Mouse (Mus musculus) right cerebral cortex, postnatal 4 days (tissue): Measurements from ENCODE around the gene 2810408A11Rik.
A peak's percentile ranks its signal among the peaks of the same experiment; 100 is the strongest.

ENCODE experiments used
- DNase-seq: peaks from one replicate; pipeline ENCODE4 v3.0.0-alpha.2; 2022

The 2810408A11Rik gene

DNA sequence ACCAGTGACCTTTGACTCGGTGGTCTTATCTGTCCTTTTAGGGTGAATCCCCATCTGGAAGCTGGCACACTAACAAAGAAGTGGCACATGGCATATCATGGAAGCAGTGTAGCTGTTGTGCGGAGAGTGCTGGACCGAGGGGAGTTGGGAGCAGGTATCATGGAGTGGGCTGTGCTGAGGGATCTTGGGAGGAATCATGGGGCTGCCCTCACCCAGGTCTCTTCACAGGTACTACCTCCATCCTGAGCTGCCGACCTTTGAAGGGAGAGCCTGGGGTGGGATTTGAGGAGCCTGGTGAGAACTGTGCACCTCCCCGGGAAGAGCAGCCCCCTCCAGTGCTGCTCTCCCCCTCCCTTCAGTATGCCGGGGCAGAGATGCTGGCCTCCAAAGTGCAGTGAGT is 10.9 kb upstream of the 2810408A11Rik start:
- DNase-seq: no peak

DNA sequence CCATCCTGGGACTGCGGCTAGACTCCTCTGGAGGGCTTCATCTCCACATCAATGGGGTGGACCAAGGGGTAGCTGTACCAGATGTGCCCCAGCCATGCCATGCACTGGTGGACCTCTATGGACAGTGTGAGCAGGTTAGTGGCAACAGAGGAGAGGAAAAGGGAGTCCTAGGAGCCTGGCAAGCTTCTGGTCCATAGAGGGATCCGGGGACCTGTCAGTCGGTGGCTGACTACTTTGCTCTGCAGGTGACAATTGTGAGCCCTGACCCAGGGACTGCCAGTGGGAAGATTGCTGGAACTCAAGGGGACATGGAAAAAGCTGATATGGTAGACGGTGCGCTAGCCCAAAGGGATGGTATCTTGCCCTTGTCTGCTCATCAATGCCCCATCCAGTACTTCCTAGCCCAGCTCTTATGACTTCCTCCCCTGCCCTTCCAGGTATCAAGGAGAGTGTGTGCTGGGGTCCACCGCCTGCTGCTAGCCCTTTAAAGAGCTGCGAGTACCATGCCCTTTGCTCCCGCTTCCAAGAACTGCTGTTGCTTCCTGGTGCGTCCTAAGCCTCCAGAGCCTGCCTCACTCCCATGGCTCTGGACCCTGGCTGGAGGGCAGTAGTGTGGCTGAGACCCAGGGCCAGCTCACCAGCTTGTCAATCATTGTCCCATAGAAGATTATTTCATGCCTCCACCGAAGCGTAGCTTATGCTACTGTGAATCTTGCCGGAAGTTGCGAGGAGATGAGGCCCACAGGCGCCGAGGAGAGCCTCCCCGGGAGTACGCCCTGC is 10.2 kb upstream of the 2810408A11Rik start:
- no peak for DNase-seq

DNA sequence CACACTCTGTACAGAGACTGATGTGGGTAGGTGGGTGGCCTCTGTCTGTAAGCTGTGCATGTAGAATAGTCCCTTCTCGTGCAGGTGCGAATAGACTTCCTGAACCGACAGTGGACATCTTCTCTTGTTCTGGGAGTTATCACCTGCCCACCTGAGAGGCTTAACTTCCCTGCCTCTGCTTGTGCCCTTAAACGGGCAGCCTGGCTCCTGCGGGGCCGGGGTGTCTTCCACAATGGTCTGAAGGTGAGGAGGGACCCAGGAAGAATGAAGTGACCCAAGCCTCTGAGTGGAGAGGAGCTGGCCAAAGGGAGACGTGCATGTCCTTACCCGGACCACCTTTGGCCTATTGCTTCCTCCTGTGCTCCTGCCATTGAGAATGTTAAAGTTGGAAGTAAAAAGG is 9.4 kb upstream of the 2810408A11Rik start:
- DNase-seq: no peak

- no peak for DNase-seq
Measured at GRCm38 (mm10) chr11:69909174-69909573, 8.4 kb upstream of the 2810408A11Rik start.

- no peak for DNase-seq
Measured at GRCm38 (mm10) chr11:69908645-69909044, 7.9 kb upstream of the 2810408A11Rik start.

DNA sequence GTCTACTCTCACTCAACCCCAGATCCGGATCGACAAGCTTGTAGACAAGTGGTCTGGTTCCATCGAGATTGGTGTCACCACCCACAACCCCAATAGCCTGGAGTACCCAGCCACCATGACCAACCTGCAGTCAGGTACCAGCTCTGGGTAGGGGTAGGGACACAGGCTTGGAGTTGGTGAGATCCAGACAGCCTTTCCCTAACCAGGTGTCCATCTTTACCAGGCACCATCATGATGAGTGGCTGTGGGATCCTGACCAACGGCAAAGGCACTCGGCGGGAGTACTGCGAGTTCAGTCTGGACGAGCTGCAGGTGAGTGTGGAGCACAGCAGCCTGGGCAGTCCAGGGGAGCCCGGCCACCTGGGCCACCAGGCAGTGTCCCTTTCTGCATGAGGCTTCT is 3.5 kb upstream of the 2810408A11Rik start:
- DNase-seq: no peak

- no peak for DNase-seq
Measured at GRCm38 (mm10) chr11:69902972-69903371, 2.2 kb upstream of the 2810408A11Rik start.

GRCm38 (mm10) chr11:69901993-69902392 is 1.2 kb upstream of the 2810408A11Rik start:
- DNase-seq: no peak

- peak; percentile 87 for DNase-seq
Measured at GRCm38 (mm10) chr11:69901406-69901846, 639 bp upstream of the 2810408A11Rik start.

DNA sequence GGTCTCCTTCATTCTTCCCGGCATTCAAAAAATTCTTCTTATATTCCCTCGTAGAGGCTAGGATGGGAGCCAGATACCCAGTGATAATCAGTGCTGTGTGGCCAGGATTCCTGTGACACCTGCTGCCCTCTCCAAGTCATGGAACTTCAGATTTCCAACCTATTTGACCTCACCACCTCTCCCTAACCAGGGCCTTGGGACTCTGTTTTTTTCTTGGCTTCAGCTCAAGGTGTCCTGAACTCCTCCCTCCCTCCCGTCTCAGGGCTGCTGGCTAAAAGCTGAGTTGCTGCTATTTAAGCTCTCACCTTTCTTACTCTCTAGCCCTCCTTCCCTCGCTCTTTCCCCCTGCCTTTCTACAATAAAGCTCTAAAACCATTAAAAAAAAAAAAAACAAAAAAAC is 917 bp downstream of the 2810408A11Rik start:
- DNase-seq: no peak

GRCm38 (mm10) chr11:69895291-69895690 is 5.5 kb downstream of the 2810408A11Rik start, which contains the start of gene Acap1:
Gene Acap1 (minus strand): TSS chr11:69895539.
- no peak for DNase-seq

DNA sequence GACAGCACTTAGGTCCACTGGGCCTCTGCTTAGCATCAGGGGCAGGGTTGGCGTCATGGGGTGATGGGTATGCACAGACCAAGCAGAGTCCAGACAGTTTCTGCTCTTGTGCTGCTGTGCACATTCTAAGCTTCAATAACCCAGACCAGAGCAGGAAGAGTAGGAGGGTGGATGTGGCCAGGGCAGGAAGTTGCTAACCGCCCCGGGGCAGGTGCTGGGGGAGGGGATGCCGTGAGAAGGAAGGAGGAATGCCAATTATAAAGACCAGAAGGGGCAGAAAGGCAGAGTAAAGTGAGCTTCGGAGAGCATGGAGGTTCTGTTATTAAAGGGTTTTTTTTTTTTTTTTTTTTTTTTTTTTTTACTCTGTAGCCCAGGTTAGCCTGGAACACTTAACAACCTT is 6.1 kb downstream of the 2810408A11Rik start:
- DNase-seq: no peak

DNA sequence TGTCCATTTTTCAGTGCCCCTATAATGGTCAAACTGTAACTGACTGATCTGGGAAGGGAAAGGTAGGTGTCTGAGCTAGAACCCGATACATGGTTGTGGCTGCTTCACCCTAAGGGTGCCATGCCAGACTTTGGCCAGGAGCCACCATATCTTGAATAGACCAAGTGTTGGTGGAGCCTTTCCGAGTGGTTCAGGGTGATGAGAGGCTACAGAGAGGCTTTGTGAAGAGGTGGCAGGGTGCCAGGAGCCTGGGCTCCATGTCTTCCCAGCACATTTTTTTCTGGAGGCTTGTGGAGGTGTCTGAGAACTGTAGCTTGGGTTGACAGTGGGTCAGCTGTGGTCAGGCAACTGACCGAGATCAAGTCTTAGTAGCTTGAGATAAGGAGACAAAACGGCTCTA is 9.3 kb downstream of the 2810408A11Rik start:
- peak; percentile 51 for DNase-seq

DNA sequence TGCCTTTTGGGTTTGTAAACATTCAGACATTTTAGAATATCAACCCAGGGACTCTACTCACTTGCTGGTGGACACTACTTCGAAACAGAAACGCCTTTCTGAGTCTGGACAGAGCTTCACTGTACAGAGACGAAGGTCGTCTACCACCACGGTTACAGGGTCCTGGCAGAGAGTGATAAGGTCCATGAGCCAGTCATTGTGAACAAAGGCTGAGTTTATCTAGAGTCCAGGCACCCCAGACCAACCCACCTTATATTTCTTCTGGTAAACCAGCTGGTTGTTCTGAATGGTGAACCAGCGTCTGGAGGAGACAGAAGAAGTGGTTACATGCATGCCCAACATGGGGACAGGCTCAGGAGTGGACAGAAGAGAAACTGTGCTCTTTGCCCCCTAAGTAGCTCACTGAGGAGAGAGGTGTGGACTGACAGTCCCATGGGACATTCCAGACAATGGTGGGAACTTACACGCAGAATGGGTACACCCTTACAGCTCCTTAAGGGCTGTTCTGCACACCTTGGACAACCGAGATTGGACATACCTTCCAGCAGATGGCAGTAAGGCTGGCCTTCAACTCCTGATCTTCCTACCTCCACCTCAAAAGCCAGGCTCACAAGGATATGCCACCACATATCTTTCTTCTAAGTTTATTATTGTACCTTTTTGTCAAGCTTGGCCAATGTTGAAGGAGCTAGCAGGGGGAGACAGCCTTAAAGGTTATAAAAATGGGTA is 13.7 kb downstream of the 2810408A11Rik start:
- DNase-seq: no peak

DNA sequence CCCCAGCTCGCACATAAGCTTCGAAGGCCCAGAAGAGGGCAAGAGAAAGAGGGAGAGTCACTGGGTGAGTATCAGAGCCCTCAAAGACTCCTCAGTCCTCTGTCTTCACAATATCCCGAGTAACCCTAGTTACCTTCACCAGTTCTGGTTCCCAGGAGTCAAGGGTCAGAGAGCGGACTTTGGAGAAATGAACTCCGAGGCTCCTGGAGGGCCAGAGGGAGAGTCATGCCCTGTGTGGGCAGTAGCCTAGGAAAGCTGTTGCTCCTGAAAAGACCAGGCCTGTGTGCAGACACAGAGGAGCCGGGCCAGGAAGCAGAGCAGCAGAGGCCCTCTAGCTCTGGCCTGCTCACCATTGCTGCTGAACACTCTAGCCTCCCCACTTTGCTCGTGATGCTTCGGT is 16.1 kb downstream of the 2810408A11Rik start:
- DNase-seq: no peak

DNA sequence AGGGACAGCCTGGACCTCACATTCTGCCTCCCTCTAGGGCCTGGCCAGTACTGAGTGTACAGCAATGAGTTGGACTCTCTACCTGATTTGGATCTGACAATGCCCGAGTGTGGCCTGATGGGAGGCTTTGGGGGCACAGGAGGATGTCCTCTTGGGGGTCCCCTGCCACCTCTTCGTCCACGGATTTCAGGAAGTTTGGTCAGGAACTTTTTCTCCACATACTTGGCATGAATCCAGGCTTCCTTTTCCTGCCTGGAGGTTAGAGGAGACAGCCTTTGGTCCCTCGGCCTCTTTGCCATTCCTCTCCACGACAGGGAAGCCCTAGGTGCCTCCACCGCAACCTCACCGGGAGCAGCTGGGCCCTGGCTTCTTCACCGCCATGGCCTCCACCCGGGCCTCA is 16.5 kb downstream of the 2810408A11Rik start:
- DNase-seq: no peak

DNA sequence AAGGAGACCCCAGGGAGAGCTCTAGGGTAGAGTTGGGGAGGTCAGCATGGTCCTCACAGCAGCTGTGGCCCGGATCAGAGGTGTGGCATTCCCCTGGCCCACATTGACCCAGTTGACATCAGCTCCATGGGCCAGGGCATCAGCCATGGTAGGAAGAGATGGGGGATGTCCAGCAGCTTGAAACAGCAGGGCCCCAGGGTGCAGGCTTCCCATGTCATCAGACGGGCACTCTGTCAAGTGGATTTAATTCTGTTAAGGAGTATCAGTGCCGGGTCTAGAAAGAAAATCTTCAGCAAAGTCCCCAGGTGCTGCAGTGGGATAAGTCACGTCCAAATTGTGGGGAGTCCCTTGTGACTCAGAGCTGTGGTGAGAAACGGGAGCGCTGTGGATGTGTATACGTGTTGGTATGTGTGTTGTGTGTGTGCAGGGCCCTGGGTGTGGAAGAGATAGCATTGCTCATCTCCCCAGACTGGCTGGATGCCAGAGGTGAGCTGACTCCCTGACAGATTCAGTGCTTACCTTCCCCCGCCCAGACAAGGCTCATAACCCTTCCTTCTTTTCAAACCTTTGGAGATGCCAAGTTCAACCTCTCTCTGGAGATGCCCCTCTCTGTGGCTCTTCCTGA is 17.1 kb downstream of the 2810408A11Rik start:
- DNase-seq: no peak

DNA sequence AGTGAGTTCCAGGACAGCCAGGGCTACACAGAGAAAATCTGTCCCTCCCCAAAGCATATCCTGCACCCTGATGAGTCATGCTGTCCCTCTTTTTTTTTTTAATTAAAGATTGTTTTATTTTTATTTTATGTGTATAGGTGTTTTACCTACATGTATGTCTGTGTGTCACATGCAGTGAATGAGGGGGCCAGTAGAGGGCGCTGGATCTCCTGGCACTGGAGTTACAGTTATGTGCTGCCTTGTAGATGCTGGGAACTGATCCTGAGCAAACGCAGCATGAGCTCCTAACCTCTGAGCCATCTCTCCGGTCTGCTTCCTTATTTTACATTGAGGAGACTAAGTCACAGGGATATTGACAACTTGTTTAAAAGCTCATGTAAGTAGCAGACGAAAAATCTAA is 17.7 kb downstream of the 2810408A11Rik start:
- no peak for DNase-seq

DNA sequence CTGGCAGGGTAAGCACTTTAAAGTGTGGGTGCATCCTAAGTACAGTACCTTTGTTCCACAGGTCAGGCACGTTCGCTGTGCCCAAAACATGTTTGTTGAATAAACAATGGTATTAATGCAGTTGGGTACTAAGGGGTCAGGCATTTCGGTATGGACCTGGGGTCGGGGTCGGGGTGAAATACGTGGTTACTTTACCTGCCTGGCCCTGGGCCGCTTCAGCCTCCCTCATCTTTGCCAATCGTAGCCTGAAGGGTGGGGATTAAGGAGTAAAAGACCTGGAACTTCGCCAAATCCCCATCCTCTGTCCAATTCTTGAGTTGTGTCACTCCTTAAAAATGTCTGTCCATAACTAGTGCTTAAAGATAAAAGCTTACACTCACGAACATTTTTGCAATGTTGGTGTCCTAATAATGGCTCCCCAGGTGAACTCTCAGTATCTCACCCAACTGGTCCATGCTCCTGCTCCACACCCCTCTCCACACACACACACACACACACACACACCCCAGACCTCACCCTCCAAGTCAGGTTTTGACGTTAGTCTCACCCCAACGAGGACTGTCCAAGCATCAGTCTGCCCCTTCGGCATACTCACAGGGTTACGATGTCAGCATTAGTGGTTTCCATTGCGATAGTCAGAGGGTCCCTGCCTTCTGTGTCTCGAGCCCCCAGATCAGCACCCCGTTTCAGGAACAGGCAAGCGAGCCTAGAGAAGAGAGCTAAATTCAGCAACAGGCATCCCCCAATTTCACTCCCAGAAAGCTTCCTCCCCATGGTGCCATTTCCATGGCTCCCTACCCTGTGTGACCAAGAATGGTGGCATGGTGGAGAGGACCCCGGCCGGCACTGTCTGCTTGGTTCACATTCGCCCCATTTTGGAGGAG is 18.8 kb downstream of the 2810408A11Rik start:
- DNase-seq: no peak

DNA sequence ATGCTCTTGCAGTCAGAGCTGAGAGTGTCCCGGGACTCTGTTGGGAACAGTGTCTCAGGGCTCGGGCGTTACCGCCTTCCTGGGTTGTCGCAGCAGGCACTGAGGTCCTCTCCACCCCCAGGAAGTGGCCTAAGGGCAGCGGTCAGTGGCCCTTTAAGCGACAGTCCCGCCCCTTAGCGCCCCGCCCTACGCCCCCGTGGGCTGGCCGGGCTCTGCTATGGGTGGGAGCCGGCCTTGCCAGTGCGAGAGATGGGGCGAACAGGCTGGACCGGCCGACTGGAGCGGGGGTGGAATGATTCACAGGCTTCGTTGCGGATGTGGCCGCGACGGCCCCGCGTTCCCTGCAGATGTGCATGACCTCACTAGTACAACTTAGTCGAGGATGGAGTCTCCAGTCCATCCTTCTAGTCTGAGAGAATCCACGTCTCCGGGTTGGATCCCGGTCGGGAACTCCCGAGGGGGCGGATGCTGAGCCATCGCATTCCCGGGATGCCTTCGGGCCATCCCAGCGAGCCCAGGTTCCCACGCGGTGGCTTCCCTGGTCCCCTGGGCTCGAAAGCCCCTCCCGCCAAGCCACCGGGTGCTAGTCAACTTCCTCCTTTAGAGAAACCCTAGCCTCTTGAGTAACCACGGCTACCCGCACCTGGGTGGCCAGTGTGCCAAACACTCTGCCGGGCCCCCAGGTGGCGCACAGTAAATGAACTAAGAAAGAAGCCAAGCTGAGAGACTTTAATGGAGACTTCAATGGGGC is 19.8 kb downstream of the 2810408A11Rik start, which contains the start of gene Kctd11:
Gene Kctd11, minus strand, starts transcription at position 554 of the 751 bp plus-strand sequence.
- peak; percentile 60 for DNase-seq

DNA sequence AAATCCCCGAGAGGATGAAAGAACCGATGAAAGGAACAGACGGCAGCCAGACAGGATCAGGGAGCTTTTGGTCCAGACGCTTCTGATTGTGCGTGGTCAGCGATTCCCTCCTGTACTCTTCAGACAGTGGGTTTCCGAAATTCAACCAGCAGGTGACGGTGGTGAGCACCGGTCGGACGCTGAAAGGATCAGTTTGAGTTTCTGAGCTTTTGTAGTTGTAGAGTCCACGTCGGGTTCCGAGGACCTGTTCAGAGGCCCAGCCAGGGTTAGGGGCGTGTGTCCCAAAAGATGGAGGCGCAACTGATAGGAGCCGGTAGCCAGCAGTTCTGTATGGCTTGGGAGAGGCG is 20.3 kb downstream of the 2810408A11Rik start:
- peak; percentile 48 for DNase-seq

GRCm38 (mm10) chr11:69879711-69880110 is 21.1 kb downstream of the 2810408A11Rik start:
- DNase-seq: no peak
